Mouse (Mus musculus) stomach, postnatal 0 days (tissue): Measurements from ENCODE around the gene Exosc2. TPM values are rescaled to one million over a fixed set of nuclear protein-coding genes. Genes with fewer than 3 reads are reported as not detected.

Source experiments
- ATAC-seq: fragments of 200-750 bp; cut with Nextera tagmentation; 2 replicates; pipeline ENCODE4 v1.8.0; 2017; ENCODE audit not compliant: low FRiP score, low TSS enrichment
- DNase-seq: peaks from one replicate; pipeline ENCODE4 v3.0.0-alpha.2; 2016; ENCODE audit warnings: low spot score
- H3K27ac ChIP-seq: fragments of 300-500 bp; sonication (generic); replicated peaks from 2 replicates; pipeline ENCODE4 v1.5.1; 2014; ENCODE audit warnings: mild to moderate bottlenecking, control low read depth
- H3K27me3 ChIP-seq: fragments of 300-500 bp; sonication (generic); 2 replicates; pipeline ENCODE4 v1.6.1; 2014; ENCODE audit warnings: low read length; ENCODE audit not compliant: control insufficient read depth, insufficient read depth
- H3K36me3 ChIP-seq: fragments of 300-500 bp; sonication (generic); 2 replicates; pipeline ENCODE4 v1.6.1; 2014; ENCODE audit warnings: low read length, mixed read lengths; ENCODE audit not compliant: control insufficient read depth, insufficient read depth
- H3K4me1 ChIP-seq: fragments of 300-500 bp; sonication (generic); replicated peaks from 2 replicates; pipeline ENCODE4 v1.6.1; 2014; ENCODE audit warnings: antibody characterized with exemption; ENCODE audit not compliant: control insufficient read depth, insufficient read depth
- H3K4me2 ChIP-seq: fragments of 300-500 bp; sonication (generic); replicated peaks from 2 replicates; pipeline ENCODE4 v1.6.1; 2014; ENCODE audit warnings: low read depth, mild to moderate bottlenecking, control low read depth, moderate library complexity
- H3K4me3 ChIP-seq: fragments of 300-500 bp; sonication (generic); 2 replicates; pipeline ENCODE4 v1.5.1; 2014; ENCODE audit warnings: low read depth, low read length, control low read depth
- H3K9ac ChIP-seq: fragments of 300-500 bp; sonication (generic); 2 replicates; pipeline ENCODE4 v1.6.1; 2014; ENCODE audit warnings: mild to moderate bottlenecking, low read length, control low read depth, mixed read lengths
- H3K9me3 ChIP-seq: fragments of 300-500 bp; sonication (generic); 2 replicates; pipeline ENCODE4 v1.6.1; 2016; ENCODE audit warnings: low read length; ENCODE audit not compliant: control insufficient read depth
- CTCF ChIP-seq: IDR thresholded peaks from 2 replicates; pipeline ENCODE4 v1.5.1; 2016; ENCODE audit warnings: antibody characterized with exemption, low read depth, mild to moderate bottlenecking, moderate library complexity
- EP300 ChIP-seq: optimal IDR thresholded peaks from 2 replicates; pipeline ENCODE3; 2016; ENCODE audit warnings: antibody characterized with exemption
- WGBS: fragments of 180-500 bp; shearing (Covaris S2); extraction: QIAGEN DNeasy Blood & Tissue Kit; methylation state at CpG from one replicate; pipeline ENCODE4 v1.1.7; 2014; 5-methylcytosine and 5-hydroxymethylcytosine counted together
- polyA plus RNA-seq: library from polyadenylated mRNA; unstranded; fragments of >200 nt; fragmentation: Nextera tagmentation; extraction: Ambion mirVana; gene quantifications from 2 replicates; pipeline ENCODE4 v1.2.1, GENCODE M21; 2015

The Exosc2 gene
- polyA plus RNA-seq, 1 experiment from 2014 or later: 22.2 TPM

- H3K36me3 ChIP-seq: no peaks in the 10 kb centered on the region
- 1% methylated on average over 48 of the region's 48 CpGs for WGBS
- H3K9ac ChIP-seq: no peak overlapping the region
- H3K4me1 ChIP-seq: peaks cover 3% of the 10 kb centered on the region; the same call in 1 of the 2 replicates
- H3K4me3 ChIP-seq: peak overlapping the region; percentile 13; the same call in 1 of the 2 replicates
- DNase-seq (no peak), ATAC-seq (no peak)
- peaks cover 40% of the 10 kb centered on the region for H3K27me3 ChIP-seq
- no peak overlapping the region for H3K27ac ChIP-seq
- H3K4me2 ChIP-seq: 0 out of 2 replicates have a peak overlapping the region, but pooled peaks have one; percentile 25
- no peak for TF ChIP-seq CTCF
- TF ChIP-seq EP300: no peak
- no peaks in the 10 kb centered on the region for H3K9me3 ChIP-seq
These were observed 29.7 kb upstream of the Exosc2 start for GRCm38 (mm10) chr2:31640609-31641507.

- under 1% methylated on average over 11 of the region's 11 CpGs for WGBS
- DNase-seq: no peak
- H3K27ac ChIP-seq: no peak overlapping the region
- no peaks in the 10 kb centered on the region for H3K36me3 ChIP-seq
- no peak overlapping the region for H3K4me2 ChIP-seq
- peaks cover 37% of the 10 kb centered on the region for H3K27me3 ChIP-seq
- TF ChIP-seq CTCF (no peak), EP300 (no peak)
- H3K9me3 ChIP-seq: no peaks in the 10 kb centered on the region
- ATAC-seq: no peak
- peaks cover 3% of the 10 kb centered on the region; the same call in 1 of the 2 replicates for H3K4me1 ChIP-seq
- H3K9ac ChIP-seq: no peak overlapping the region
- H3K4me3 ChIP-seq: no peak overlapping the region
These were observed 29.0 kb upstream of the Exosc2 start for GRCm38 (mm10) chr2:31641508-31641830.

- ATAC-seq: no peak
These were observed 28.6 kb upstream of the Exosc2 start for GRCm38 (mm10) chr2:31641929-31642328.

GRCm38 (mm10) chr2:31653971-31654853, 16.3 kb upstream of the Exosc2 start:
- ATAC-seq: peak; percentile 58
- no peaks in the 10 kb centered on the region for H3K9me3 ChIP-seq
- H3K27me3 ChIP-seq: peaks cover 12% of the 10 kb centered on the region
- no peak overlapping the region for H3K9ac ChIP-seq
- peak; percentile 37 for DNase-seq
- peak overlapping the region; percentile 80 for H3K4me2 ChIP-seq
- no peak overlapping the region for H3K27ac ChIP-seq
- under 1% methylated on average over 78 of the region's 109 CpGs for WGBS
- H3K36me3 ChIP-seq: no peaks in the 10 kb centered on the region
- TF ChIP-seq EP300 (no peak), CTCF (no peak)
- no peaks in the 10 kb centered on the region for H3K4me1 ChIP-seq
- peak overlapping the region; percentile 39 for H3K4me3 ChIP-seq

More at GRCm38 (mm10) chr2:31641929-31642328, 28.6 kb upstream of the Exosc2 start:
- Histone ChIP-seq H3K27ac (no peak overlapping the region), H3K9ac (no peak overlapping the region), H3K4me3 (0 out of 2 replicates have a peak overlapping the region, but pooled peaks have one; percentile 4), H3K27me3 (peaks cover 33% of the 10 kb centered on the region), H3K9me3 (no peaks in the 10 kb centered on the region), H3K36me3 (no peaks in the 10 kb centered on the region), H3K4me1 (peaks cover 3% of the 10 kb centered on the region; the same call in 1 of the 2 replicates), H3K4me2 (no peak overlapping the region)
- 6% methylated on average over 18 of the region's 18 CpGs for WGBS
- TF ChIP-seq EP300: no peak
- TF ChIP-seq CTCF: no peak
- DNase-seq: no peak

- Histone ChIP-seq H3K36me3 (no peaks in the 10 kb centered on the region), H3K4me1 (no peaks in the 10 kb centered on the region), H3K27ac (no peak overlapping the region), H3K9ac (no peak overlapping the region), H3K4me2 (peak overlapping the region; percentile 80), H3K9me3 (no peaks in the 10 kb centered on the region), H3K4me3 (peak overlapping the region; percentile 39), H3K27me3 (peaks cover 12% of the 10 kb centered on the region)
- TF ChIP-seq CTCF: peak; percentile 73
- no peak for TF ChIP-seq EP300
- ATAC-seq: no peak
- WGBS: 5% methylated on average over 22 of the region's 22 CpGs
- DNase-seq: peak; percentile 55
These were observed 15.5 kb upstream of the Exosc2 start for GRCm38 (mm10) chr2:31654854-31655559.
